Mouse (Mus musculus) heart, adult 9 months (tissue): ENCODE data around the gene CK137956.

Experiments
- DNase-seq, 2 experiments: peaks; one replicate each; pipeline ENCODE4 v3.0.0; 2022; ENCODE audit warnings: low spot score in 2 of 2

Gene CK137956

GRCm38 (mm10) chr4:127913551-127913950, 57.2 kb downstream of the CK137956 start:
- DNase-seq = no peak

- DNase-seq = no peak
These were observed 63.6 kb downstream of the CK137956 start for GRCm38 (mm10) chr4:127907151-127907550.

GRCm38 (mm10) chr4:127903954-127904353, 66.8 kb downstream of the CK137956 start:
- DNase-seq = no peak

GRCm38 (mm10) chr4:127900893-127901456, 69.8 kb downstream of the CK137956 start:
- DNase-seq = no peak

GRCm38 (mm10) chr4:127889071-127889470, 81.7 kb downstream of the CK137956 start:
- peak; percentile 5 to 11 for DNase-seq

- no peak for DNase-seq
These were observed 91.8 kb downstream of the CK137956 start for GRCm38 (mm10) chr4:127878966-127879365.
